In genomic region chr7:35362868-35363267, GRCm38 (mm10) we compare ENCODE assay signal across 11 mouse cellular contexts. TPM values are rescaled to one million over a fixed set of nuclear protein-coding genes. Genes with fewer than 3 reads are reported as not detected.
A peak's percentile ranks its signal among the peaks of the same experiment; 100 is the strongest.
DNase-seq lines count a peak whose midpoint lies in the region; ATAC-seq and TF ChIP-seq lines count a peak whose summit lies in the region.
"Had no signal": no experiment of that assay in that cellular context is flagged by ENCODE, and none has a peak within 500 bp of the region (broad histone marks: within the 10 kb centered on the region; RNA-seq: fewer than 3 reads in every experiment).

No protein-coding gene starts in this region.

- H3K9me3 ChIP-seq in ES-Bruce4 (replicated peaks; ENCODE audit: control insufficient read depth, insufficient read depth, low read length, poor library complexity, severe bottlenecking) = no peaks in the 10 kb centered on the region
- H3K9me3 ChIP-seq in liver, embryonic 12.5 days (replicated peaks) = no peaks in the 10 kb centered on the region

- H3K4me1 ChIP-seq in ES-Bruce4 (ENCODE audit: control insufficient read depth, insufficient read depth, low read length) = peaks cover 8% of the 10 kb centered on the region
- peaks cover 7% of the 10 kb centered on the region; the same call in 1 of the 2 replicates for H3K4me1 ChIP-seq in liver, embryonic 12.5 days

- no peak overlapping the region for H3K27ac ChIP-seq in ES-Bruce4 (ENCODE audit: insufficient read depth, low read length)
- peak overlapping the region; percentile 6; the same call in 1 of the 2 replicates for H3K27ac ChIP-seq in liver, embryonic 12.5 days

- TF ChIP-seq POLR2A in ES-Bruce4 (IDR thresholded peaks at IDR 0.05; ENCODE audit: insufficient read depth, low read length) = no peak

- H3K4me3 ChIP-seq in ES-Bruce4 (ENCODE audit: low read depth, low read length) = no peak overlapping the region
- H3K4me3 ChIP-seq in liver, embryonic 12.5 days = no peak overlapping the region

- TF ChIP-seq EP300 in ES-Bruce4 (IDR thresholded peaks at IDR 0.05; ENCODE audit: insufficient read depth, low read depth, low read length) = 0 out of 2 replicates have a peak, but pooled peaks have one; percentile 29

- 73% methylated on average over 5 of the region's 5 CpGs for WGBS in liver, embryonic 12.5 days (ENCODE audit: insufficient replicate concordance)

- TF ChIP-seq CTCF in ES-Bruce4 (IDR thresholded peaks at IDR 0.05; ENCODE audit: low read depth, low read length) = no peak

- ATAC-seq in liver, embryonic 12.5 days = peak; percentile 72
- no peak for ATAC-seq in monocyte, adult 5-6 weeks (replicated peaks; ENCODE audit: insufficient number of reproducible peaks, low FRiP score, low TSS enrichment, poor library complexity, severe bottlenecking)
- ATAC-seq: inflammation-experienced regulatory T-cells, adult 6 months had no signal

- peak; percentile 60 for DNase-seq in 3T3-L1 (ENCODE audit: low read depth, low spot score)
- peak; percentile 60 for DNase-seq in kidney, adult 11 months
- no peak for DNase-seq in spleen, postnatal 14 days (ENCODE audit: low spot score in 2 of 2)
- no peak for DNase-seq in thymus, postnatal 25 days
- DNase-seq: adrenal gland, adult 8-10 months; right cerebral cortex, adult 18-20 months had no signal

- H3K4me2 ChIP-seq in liver, embryonic 12.5 days = no peak overlapping the region

- no peak overlapping the region for H3K9ac ChIP-seq in ES-Bruce4 (ENCODE audit: low read depth, poor library complexity, severe bottlenecking)
- no peak overlapping the region for H3K9ac ChIP-seq in liver, embryonic 12.5 days

- no peaks in the 10 kb centered on the region for H3K36me3 ChIP-seq in ES-Bruce4 (ENCODE audit: control insufficient read depth, insufficient read depth, low read length, poor library complexity, severe bottlenecking)
- peaks cover 2% of the 10 kb centered on the region for H3K36me3 ChIP-seq in liver, embryonic 12.5 days

- no peaks in the 10 kb centered on the region for H3K27me3 ChIP-seq in ES-Bruce4 (ENCODE audit: control insufficient read depth, insufficient read depth, low read length, poor library complexity, severe bottlenecking)
- no peaks in the 10 kb centered on the region for H3K27me3 ChIP-seq in liver, embryonic 12.5 days (replicated peaks)

RNA-seq across cellular contexts. Expression of gene Rhpn2, which starts 28.9 kb away (rescaled TPM):
- polyA plus RNA-seq in ES-Bruce4 (2011; ENCODE audit: insufficient read depth, insufficient read length, low read depth, missing spikeins) = 22.1 and 26.5 TPM in 2 replicates
- polyA plus RNA-seq in liver, embryonic 12.5 days (2016; fragmentation: Nextera tagmentation; extraction: Ambion mirVana) = 4.6 and 5.5 TPM in 2 replicates
- 0.85 TPM in 1 of 3 replicates, not detected in the others for total RNA-seq in monocyte, adult 5-6 weeks (2017)
- total RNA-seq: megakaryocyte, adult 5-6 weeks had no signal

RNA-seq across cellular contexts. Expression of gene Faap24, which starts 33.8 kb away (rescaled TPM):
- polyA plus RNA-seq in ES-Bruce4 (2011; ENCODE audit: insufficient read depth, insufficient read length, low read depth, missing spikeins) = 8.7 and 9.1 TPM in 2 replicates
- polyA plus RNA-seq in liver, embryonic 12.5 days (2016; fragmentation: Nextera tagmentation; extraction: Ambion mirVana) = 34.4 and 34.7 TPM in 2 replicates
- 1.8 to 11.2 TPM (median 9.2 TPM) in 3 replicates for total RNA-seq in monocyte, adult 5-6 weeks (2017)

RNA-seq across cellular contexts. Expression of gene Cep89, which starts 34.0 kb away (rescaled TPM):
- polyA plus RNA-seq in ES-Bruce4 (2011; ENCODE audit: insufficient read depth, insufficient read length, low read depth, missing spikeins) = 37.2 and 40.2 TPM in 2 replicates
- 25.5 and 25.9 TPM in 2 replicates for polyA plus RNA-seq in liver, embryonic 12.5 days (2016; fragmentation: Nextera tagmentation; extraction: Ambion mirVana)
- 10.7 to 21.7 TPM (median 11.2 TPM) in 3 replicates for total RNA-seq in monocyte, adult 5-6 weeks (2017)

RNA-seq across cellular contexts. Expression of gene Gpatch1, which starts 44.6 kb away (rescaled TPM):
- polyA plus RNA-seq in ES-Bruce4 (2011; ENCODE audit: insufficient read depth, insufficient read length, low read depth, missing spikeins) = 12.5 and 12.7 TPM in 2 replicates
- polyA plus RNA-seq in liver, embryonic 12.5 days (2016; fragmentation: Nextera tagmentation; extraction: Ambion mirVana) = 9.6 and 10.6 TPM in 2 replicates
- 10.4 to 20.6 TPM (median 15.0 TPM) in 3 replicates for total RNA-seq in monocyte, adult 5-6 weeks (2017)

Comparison
In these comparisons a context has a peak if more than half of its experiments do, and no peak if none do; other contexts are left out.
1. DNase-seq: peak in 3T3-L1 (single experiment) and kidney, adult 11 months (single experiment); none in spleen, postnatal 14 days (0 of 2) and thymus, postnatal 25 days (single experiment).